10 mouse cellular contexts compared by ENCODE assay signal in genomic region chr9:109049996-109050673, GRCm38 (mm10). TPM values are rescaled to one million over a fixed set of nuclear protein-coding genes. Genes with fewer than 3 reads are reported as not detected.
A peak's percentile ranks its signal among the peaks of the same experiment; 100 is the strongest.
DNase-seq lines count a peak whose midpoint lies in the region.
"Had no signal": no experiment of that assay in that cellular context is flagged by ENCODE, and none has a peak within 500 bp of the region (broad histone marks: within the 10 kb centered on the region; RNA-seq: fewer than 3 reads in every experiment).

No protein-coding gene starts in this region.

- peak; percentile 5 for DNase-seq in kidney, postnatal 10 days
- DNase-seq in kidney, postnatal 4 days = no peak
- DNase-seq in thymus, postnatal 0 days (ENCODE audit: low spot score) = peak; percentile 5
- no peak for DNase-seq in thymus, postnatal 10 days (ENCODE audit: low spot score in 2 of 2)
- DNase-seq in ZHBTc4 (ENCODE audit: low read depth, low spot score) = peak; percentile 67
- no peak for DNase-seq in cerebellum, postnatal 36 days
- no peak for DNase-seq in retina, embryonic 14.5 days (ENCODE audit: low spot score)
- DNase-seq: cerebellum, adult 9-11 months; gastrocnemius, adult 2 months; liver, postnatal 0 days had no signal

RNA-seq across cellular contexts. Expression of gene Trex1, which starts 9.4 kb away (rescaled TPM):
- 42.1 and 42.4 TPM in 2 replicates for polyA plus RNA-seq in thymus, postnatal 0 days (2015; fragmentation: Nextera tagmentation; extraction: Ambion mirVana)

RNA-seq across cellular contexts. Expression of gene Shisa5, which starts 11.8 kb away (rescaled TPM):
- 210 and 212 TPM in 2 replicates for polyA plus RNA-seq in thymus, postnatal 0 days (2015; fragmentation: Nextera tagmentation; extraction: Ambion mirVana)

RNA-seq across cellular contexts. Expression of gene Atrip, which starts 23.8 kb away (rescaled TPM):
- polyA plus RNA-seq in thymus, postnatal 0 days (2015; fragmentation: Nextera tagmentation; extraction: Ambion mirVana) = 23.4 and 28.4 TPM in 2 replicates

RNA-seq across cellular contexts. Expression of gene Ccdc51, which starts 32.2 kb away (rescaled TPM):
- polyA plus RNA-seq in thymus, postnatal 0 days (2015; fragmentation: Nextera tagmentation; extraction: Ambion mirVana) = 18.6 and 19.0 TPM in 2 replicates

RNA-seq across cellular contexts. Expression of gene Tma7, which starts 32.3 kb away (rescaled TPM):
- 808 and 867 TPM in 2 replicates for polyA plus RNA-seq in thymus, postnatal 0 days (2015; fragmentation: Nextera tagmentation; extraction: Ambion mirVana)

Comparison
In these comparisons a context has a peak if more than half of its experiments do, and no peak if none do; other contexts are left out.
1. DNase-seq: peak in kidney, postnatal 10 days (single experiment), thymus, postnatal 0 days (single experiment) and ZHBTc4 (single experiment); none in kidney, postnatal 4 days (0 of 2), thymus, postnatal 10 days (0 of 2), cerebellum, postnatal 36 days (0 of 2) and retina, embryonic 14.5 days (single experiment).